Mouse (Mus musculus) heart, adult 2 months (tissue): ENCODE data around the gene Grifin. TPM values are rescaled to one million over a fixed set of nuclear protein-coding genes. Genes with fewer than 3 reads are reported as not detected.

Source experiments
- DNase-seq, 2 experiments: peaks; one replicate each; pipeline ENCODE4 v3.0.0; 2021
- H3K27ac ChIP-seq: fragments of 200-600 bp; 2 replicates; pipeline ENCODE4 v1.8.1; 2022
- H3K27me3 ChIP-seq: fragments of 200-500 bp; 2 replicates; pipeline ENCODE4 v1.6.1; 2012; ENCODE audit warnings: mild to moderate bottlenecking, low read length, inconsistent platforms, mixed read lengths; ENCODE audit not compliant: control insufficient read depth, insufficient read depth
- H3K36me3 ChIP-seq: fragments of 200-500 bp; 2 replicates; pipeline ENCODE4 v1.6.1; 2012; ENCODE audit warnings: low read length, inconsistent platforms; ENCODE audit not compliant: control insufficient read depth, insufficient read depth
- H3K4me1 ChIP-seq: fragments of 200-500 bp; 2 replicates; pipeline ENCODE4 v1.6.1; 2011; ENCODE audit warnings: low read length; ENCODE audit not compliant: control insufficient read depth, insufficient read depth
- H3K4me3 ChIP-seq: fragments of 200-600 bp; 2 replicates; pipeline ENCODE4 v1.8.1; 2022
- H3K79me2 ChIP-seq: fragments of 200-500 bp; replicated peaks from 2 replicates; pipeline ENCODE4 v1.6.1; 2012; ENCODE audit warnings: mild to moderate bottlenecking, inconsistent platforms, low read length, moderate library complexity, mixed read lengths; ENCODE audit not compliant: control insufficient read depth, insufficient read depth
- H3K9ac ChIP-seq: fragments of 200-500 bp; 2 replicates; pipeline ENCODE4 v1.6.1; 2012; ENCODE audit warnings: low read depth, mild to moderate bottlenecking, control low read depth, inconsistent platforms, low read length, mixed read lengths
- CTCF ChIP-seq: fragments of 200-600 bp; IDR thresholded peaks from 2 replicates; pipeline ENCODE4 v1.8.1; 2022; ENCODE audit warnings: antibody characterized with exemption, mild to moderate bottlenecking, moderate library complexity
- EP300 ChIP-seq: fragments of 200-500 bp; IDR thresholded peaks from 2 replicates; pipeline ENCODE4 v1.6.1; 2011; ENCODE audit warnings: low read depth, low read length, control low read depth; ENCODE audit not compliant: insufficient read depth
- POLR2A ChIP-seq: fragments of 200-500 bp; IDR thresholded peaks from 2 replicates; pipeline ENCODE4 v1.6.1; 2011; ENCODE audit warnings: mild to moderate bottlenecking, low read depth, low read length, control low read depth; ENCODE audit not compliant: insufficient read depth
- WGBS: fragments of 180-500 bp; shearing (Covaris S2); methylation state at CpG from one replicate; pipeline ENCODE4 v1.1.7; 2018; 5-methylcytosine and 5-hydroxymethylcytosine counted together
- intact Hi-C: fragments of 180-260 bp; cut with DNase I; formaldehyde crosslinking; loops from one replicate; pipeline ENCODE4 v1.15.1; 2025
- polyA plus RNA-seq: library from polyadenylated mRNA; depleted of rRNA; stranded (reverse); fragments of >200 nt; gene quantifications from 2 replicates; pipeline ENCODE4 v1.2.3, GENCODE M21; 2012
- total RNA-seq, 2 experiments: library from RNA; stranded (reverse); gene quantifications; 2 replicates each; pipeline ENCODE4 v1.2.3; 2021

Grifin gene
- total and polyA plus RNA-seq, 3 experiments: not detected

DNA sequence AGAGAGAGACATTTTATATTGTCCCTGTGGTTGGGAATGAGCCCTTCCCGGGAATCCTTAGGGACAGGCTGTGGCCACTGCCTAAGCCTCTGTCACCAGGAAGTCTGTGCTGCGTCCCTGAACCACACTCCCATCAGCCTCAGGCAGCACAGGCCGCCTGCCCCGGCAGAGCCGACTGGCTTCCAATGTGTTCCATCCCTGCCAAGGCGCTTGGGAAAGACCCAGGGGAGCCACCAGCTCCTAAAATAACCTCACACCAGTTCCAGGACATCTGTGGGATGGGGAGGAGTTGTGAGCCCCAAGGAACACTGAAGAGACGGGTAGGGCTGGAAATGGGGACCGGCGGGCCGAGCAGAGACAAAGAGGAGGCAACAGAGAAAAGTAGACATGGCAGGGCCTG is 6.8 kb upstream of the Grifin start:
- TF ChIP-seq CTCF: no peak
- 0 out of 2 replicates have a peak, but pooled peaks have one; percentile 35 for TF ChIP-seq POLR2A
- TF ChIP-seq EP300: peak; percentile 73; the same call in 1 of the 2 replicates
- peaks cover 27% of the 10 kb centered on the region for H3K4me1 ChIP-seq
- 5% methylated on average over 10 of the region's 10 CpGs for WGBS

GRCm38 (mm10) chr5:140571201-140571600 is 6.3 kb upstream of the Grifin start:
- H3K9ac ChIP-seq: no peak overlapping the region
- no peaks in the 10 kb centered on the region for H3K36me3 ChIP-seq
- no peaks in the 10 kb centered on the region for H3K79me2 ChIP-seq
- peaks cover 27% of the 10 kb centered on the region for H3K4me1 ChIP-seq
- WGBS: 50% methylated on average over 4 of the region's 4 CpGs
- peak overlapping the region; percentile 76 for H3K27ac ChIP-seq
- no peak for DNase-seq
- no peak for TF ChIP-seq POLR2A
- no peak for TF ChIP-seq EP300
- no peak for TF ChIP-seq CTCF
- H3K27me3 ChIP-seq: no peaks in the 10 kb centered on the region
- H3K4me3 ChIP-seq: no peak overlapping the region
- intact Hi-C loops: no loop called here

More for the DNA sequence above, 6.8 kb upstream of the Grifin start:
- peak; percentile 87 to 92 for DNase-seq
- H3K36me3 ChIP-seq: no peaks in the 10 kb centered on the region
- H3K27ac ChIP-seq: peak overlapping the region; percentile 76
- H3K9ac ChIP-seq: no peak overlapping the region
- H3K79me2 ChIP-seq: no peaks in the 10 kb centered on the region
- intact Hi-C loops: no loop called here
- no peak overlapping the region for H3K4me3 ChIP-seq
- H3K27me3 ChIP-seq: no peaks in the 10 kb centered on the region

DNA sequence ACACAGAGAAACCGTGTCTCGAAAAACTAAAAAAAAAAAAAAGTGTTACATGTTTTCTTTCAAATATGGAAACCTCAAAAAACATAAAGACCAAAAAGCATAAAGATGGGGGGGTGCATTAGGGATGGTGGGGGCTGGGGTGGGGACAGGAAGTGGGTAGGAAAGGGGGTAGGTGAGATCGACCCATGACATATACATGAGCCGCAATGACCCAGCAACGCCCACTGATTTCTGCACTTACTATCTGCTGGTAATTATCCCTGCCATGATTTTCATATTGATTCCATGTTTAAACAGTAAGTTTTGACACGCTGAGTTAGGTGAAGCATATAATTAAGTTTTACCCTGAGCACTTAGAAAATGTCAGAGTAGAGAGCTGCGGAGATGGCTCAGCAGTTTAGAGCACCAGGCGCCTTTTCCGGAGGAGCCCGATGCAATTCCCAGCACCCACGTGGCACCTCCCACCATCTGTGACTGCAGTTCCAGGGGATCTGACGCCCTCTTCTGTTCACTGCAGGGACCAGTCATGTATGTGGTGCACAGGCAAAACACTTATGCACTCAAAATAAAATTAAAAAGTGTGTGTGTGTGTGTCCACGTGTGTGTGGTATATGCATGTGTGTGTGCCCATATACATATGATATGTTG is 5.5 kb upstream of the Grifin start:
- peaks cover 23% of the 10 kb centered on the region for H3K4me1 ChIP-seq
- 91% methylated on average over 13 of the region's 13 CpGs for WGBS
- no peak overlapping the region for H3K4me3 ChIP-seq
- H3K27ac ChIP-seq: no peak overlapping the region
- no peak overlapping the region for H3K9ac ChIP-seq
- TF ChIP-seq EP300 (no peak), POLR2A (no peak), CTCF (no peak)
- DNase-seq: no peak
- H3K79me2 ChIP-seq: no peaks in the 10 kb centered on the region
- no peaks in the 10 kb centered on the region for H3K36me3 ChIP-seq
- intact Hi-C loops: no loop called here
- H3K27me3 ChIP-seq: no peaks in the 10 kb centered on the region

DNA sequence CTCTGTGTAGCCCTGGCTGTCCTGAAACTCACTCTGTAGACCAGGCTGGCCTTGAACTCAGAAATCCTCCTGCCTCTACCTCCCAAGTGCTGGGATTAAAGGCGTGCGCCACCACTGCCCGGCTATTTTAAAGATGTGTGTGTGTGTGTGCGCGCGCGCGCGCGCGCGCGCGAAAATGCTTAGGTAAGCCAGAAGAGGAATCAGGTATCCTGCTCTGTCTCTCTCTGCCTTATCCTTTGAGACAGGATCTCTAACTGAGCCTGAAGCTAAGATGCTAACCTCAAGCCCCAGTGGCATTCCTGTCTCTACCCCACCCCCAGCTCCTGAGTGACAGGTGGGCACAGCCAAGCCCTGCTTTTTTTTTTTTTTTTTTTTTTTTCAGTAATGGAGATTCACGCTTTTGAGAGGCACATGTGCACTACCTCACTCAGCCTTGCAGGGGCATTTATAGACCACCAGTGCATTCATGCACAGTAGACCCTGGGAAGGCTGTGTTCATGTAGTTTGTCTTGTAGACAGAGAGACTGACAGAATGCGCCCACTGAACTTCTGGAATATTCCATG is 4.2 kb upstream of the Grifin start:
- Histone ChIP-seq H3K27me3 (no peaks in the 10 kb centered on the region), H3K79me2 (no peaks in the 10 kb centered on the region), H3K9ac (no peak overlapping the region), H3K27ac (no peak overlapping the region; the same call in 1 of the 2 replicates), H3K4me1 (peaks cover 16% of the 10 kb centered on the region), H3K36me3 (no peaks in the 10 kb centered on the region), H3K4me3 (no peak overlapping the region)
- intact Hi-C loops: loop anchor here (2.0 kb wide), 1 partner anchor 40 kb away; no protein-coding TSS in a partner anchor
- no peak for TF ChIP-seq POLR2A
- no peak for TF ChIP-seq CTCF
- TF ChIP-seq EP300: no peak
- DNase-seq: no peak
- 85% methylated on average over 16 of the region's 16 CpGs for WGBS

DNA sequence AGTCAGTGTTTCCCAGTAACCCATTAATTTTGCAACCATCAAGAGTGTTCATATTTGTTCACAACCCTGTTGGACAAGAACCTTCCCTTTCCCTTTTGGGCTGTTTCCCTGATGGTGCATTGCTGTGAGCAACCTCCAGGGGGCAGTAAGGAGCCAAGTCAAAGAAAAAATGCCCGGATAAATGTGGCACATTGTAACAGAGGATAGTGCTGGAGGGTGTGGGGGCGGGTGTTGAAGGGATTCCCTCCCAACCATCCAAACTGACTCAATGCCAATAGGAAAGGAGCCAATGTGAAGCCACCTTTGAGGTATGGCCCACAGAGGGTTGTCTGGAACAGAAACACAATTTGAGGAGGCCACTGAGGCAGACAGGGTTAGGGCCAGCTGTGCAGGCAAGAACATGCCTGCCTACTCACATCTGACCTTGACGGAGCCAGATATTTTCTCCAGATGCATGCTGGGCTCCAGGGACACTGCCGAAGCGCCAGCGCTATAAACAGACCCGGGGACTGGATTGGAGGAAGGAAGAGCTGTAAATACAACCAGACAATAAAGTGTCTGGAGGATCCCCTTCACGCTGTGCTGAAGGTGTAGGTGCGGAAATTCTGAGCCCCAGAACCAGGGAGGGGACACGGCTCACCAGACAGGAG is 3.6 kb upstream of the Grifin start:
- 9% methylated on average over 10 of the region's 10 CpGs for WGBS
- DNase-seq: peak; percentile 72 to 78
- Histone ChIP-seq H3K36me3 (no peaks in the 10 kb centered on the region), H3K27me3 (no peaks in the 10 kb centered on the region), H3K4me1 (peaks cover 16% of the 10 kb centered on the region), H3K4me3 (no peak overlapping the region), H3K9ac (no peak overlapping the region), H3K27ac (peak overlapping the region; percentile 67), H3K79me2 (no peaks in the 10 kb centered on the region)
- intact Hi-C loops: loop anchor here (1.0 to 2.0 kb wide), 2 partner anchors 40 to 51 kb away; no protein-coding TSS in a partner anchor
- TF ChIP-seq CTCF (peak; percentile 92), POLR2A (no peak), EP300 (peak; percentile 84)
